Mouse (Mus musculus): Measurements from ENCODE around the gene Slc2a1. TPM values are rescaled to one million over a fixed set of nuclear protein-coding genes. Genes with fewer than 3 reads are reported as not detected.

The Slc2a1 gene
- polyA plus RNA-seq, 3 experiments from 2014 or later, result 29.4 to 37.6 (median 36.4) TPM

- no peak for ATAC-seq
These were observed 71.7 kb downstream of the Slc2a1 start for GRCm38 (mm10) chr4:119180133-119180707.

GRCm38 (mm10) chr4:119181456-119181855 lies 72.9 kb downstream of the Slc2a1 start:
- ATAC-seq, result no peak

GRCm38 (mm10) chr4:119183525-119183924 lies 75.0 kb downstream of the Slc2a1 start:
- no peak for ATAC-seq

GRCm38 (mm10) chr4:119185771-119186170 lies 77.3 kb downstream of the Slc2a1 start:
- ATAC-seq, result no peak

Other genes with a start within 250 kb of the Slc2a1 start
- gene Olfr1331, start 244.1 kb upstream of the Slc2a1 start, polyA plus RNA-seq (2017; shearing (Covaris generic)), result not detected
- gene Olfr1330, start 220.1 kb upstream of the Slc2a1 start, polyA plus RNA-seq (2017; shearing (Covaris generic)), result under 1 TPM in 1 of 3 experiments, not detected in 2; 0.11 TPM
- gene Olfr1329, start 191.2 kb upstream of the Slc2a1 start, polyA plus RNA-seq (2017; shearing (Covaris generic)), result not detected
- gene Olfr1328, start 170.1 kb upstream of the Slc2a1 start, polyA plus RNA-seq (2017; shearing (Covaris generic)), result not detected
- not detected for gene Lao1, start 147.1 kb upstream of the Slc2a1 start, polyA plus RNA-seq (2017; shearing (Covaris generic))
- 1 to 10 TPM; 4.2 to 5.4 (median 4.4) TPM for gene Zfp691, start 65.5 kb downstream of the Slc2a1 start, polyA plus RNA-seq (2017; shearing (Covaris generic))
- gene Ermap, start 81.3 kb downstream of the Slc2a1 start, polyA plus RNA-seq (2017; shearing (Covaris generic)), result under 1 TPM; 0.10 to 0.82 (median 0.71) TPM
- gene Svbp, start 86.6 kb downstream of the Slc2a1 start, polyA plus RNA-seq (2017; shearing (Covaris generic)), result 10 to 100 TPM; 56.5 to 71.6 (median 62.1) TPM
- not detected for gene Tmem269, start 109.5 kb downstream of the Slc2a1 start, polyA plus RNA-seq (2017; shearing (Covaris generic))
- gene AU022252, start 124.0 kb downstream of the Slc2a1 start, polyA plus RNA-seq (2017; shearing (Covaris generic)), result 10 to 100 TPM in 1 of 3 experiments, 1 to 10 TPM in 2; 6.3 to 10.7 (median 7.9) TPM
- 1 to 10 TPM in 2 of 3 experiments, under 1 TPM in 1; 0.70 to 2.3 (median 1.7) TPM for gene P3h1, start 124.2 kb downstream of the Slc2a1 start, polyA plus RNA-seq (2017; shearing (Covaris generic))
- not detected for gene Cldn19, start 146.7 kb downstream of the Slc2a1 start, polyA plus RNA-seq (2017; shearing (Covaris generic))
- 100 to 1,000 TPM; 161 to 195 (median 174) TPM for gene Ybx1, start 185.9 kb downstream of the Slc2a1 start, polyA plus RNA-seq (2017; shearing (Covaris generic))
- 10 to 100 TPM; 38.0 to 65.4 (median 46.1) TPM for gene Ppih, start 211.8 kb downstream of the Slc2a1 start, polyA plus RNA-seq (2017; shearing (Covaris generic))